Mouse (Mus musculus) brain, embryonic 14.5 days (tissue): ENCODE measurements around the gene Klhl7.

Source experiments
- CTCF ChIP-seq: fragments of 200-500 bp; IDR thresholded peaks from 2 replicates; pipeline ENCODE4 v1.5.1; 2012; ENCODE audit warnings: inconsistent platforms, mild to moderate bottlenecking, moderate library complexity, borderline replicate concordance; ENCODE audit not compliant: insufficient read depth, insufficient read length; ENCODE audit errors: extremely low read depth
- POLR2A ChIP-seq: fragments of 200-500 bp; IDR thresholded peaks from 2 replicates; pipeline ENCODE4 v1.6.1; 2012; ENCODE audit warnings: mild to moderate bottlenecking, inconsistent platforms, borderline replicate concordance; ENCODE audit not compliant: poor library complexity, insufficient read depth, insufficient read length, severe bottlenecking; ENCODE audit errors: extremely low read depth

GRCm38 (mm10) chr5:24146964-24147363, 46.6 kb downstream of the Klhl7 start:
- TF ChIP-seq POLR2A = no peak
- no peak for TF ChIP-seq CTCF
